Mouse (Mus musculus) neutrophil, adult 5-6 weeks (primary cell): ENCODE data around the gene Ppargc1a. TPM values are rescaled to one million over a fixed set of nuclear protein-coding genes. Genes with fewer than 3 reads are reported as not detected.
A peak's percentile ranks its signal among the peaks of the same experiment; 100 is the strongest.

Experiments
- ATAC-seq: fragments of 151-379, 151-347 bp; 2 replicates; pipeline ENCODE4 v1.8.0; 2017; ENCODE audit warnings: mild to moderate bottlenecking, moderate TSS enrichment; ENCODE audit not compliant: insufficient number of reproducible peaks, poor library complexity, low FRiP score, severe bottlenecking; ENCODE audit errors: extremely low read depth
- total RNA-seq: library from RNA; stranded (forward); fragments of 200-1000 nt; gene quantifications from 2 replicates; pipeline ENCODE4 v1.2.3, GENCODE M21; 2017

Ppargc1a gene
- total RNA-seq, 1 experiment from 2014 or later: 2.8 TPM

GRCm38 (mm10) chr5:51557607-51558278, 9.8 kb downstream of the Ppargc1a start:
- no peak for ATAC-seq

GRCm38 (mm10) chr5:51553671-51554070, 13.9 kb downstream of the Ppargc1a start:
- peak; percentile 57; the same call in 1 of the 2 replicates for ATAC-seq

GRCm38 (mm10) chr5:51553251-51553650, 14.3 kb downstream of the Ppargc1a start:
- no peak for ATAC-seq

GRCm38 (mm10) chr5:51552483-51553091, 14.9 kb downstream of the Ppargc1a start:
- ATAC-seq: peak; percentile 76; the same call in 1 of the 2 replicates

- ATAC-seq: no peak
These were observed 15.6 kb downstream of the Ppargc1a start for GRCm38 (mm10) chr5:51551852-51552482.

- no peak for ATAC-seq
These were observed 20.0 kb downstream of the Ppargc1a start for GRCm38 (mm10) chr5:51547442-51548035.

GRCm38 (mm10) chr5:51546817-51547216, 20.7 kb downstream of the Ppargc1a start:
- ATAC-seq: no peak

GRCm38 (mm10) chr5:51545133-51546049, 22.1 kb downstream of the Ppargc1a start:
- no peak for ATAC-seq

GRCm38 (mm10) chr5:51544141-51544735, 23.3 kb downstream of the Ppargc1a start:
- ATAC-seq: no peak

- no peak for ATAC-seq
These were observed 26.0 kb downstream of the Ppargc1a start for GRCm38 (mm10) chr5:51541557-51541956.

GRCm38 (mm10) chr5:51540816-51541215, 26.7 kb downstream of the Ppargc1a start:
- no peak for ATAC-seq

GRCm38 (mm10) chr5:51539563-51539962, 28.0 kb downstream of the Ppargc1a start:
- no peak for ATAC-seq

- no peak for ATAC-seq
These were observed 29.2 kb downstream of the Ppargc1a start for GRCm38 (mm10) chr5:51538319-51538718.

- ATAC-seq: no peak
These were observed 29.9 kb downstream of the Ppargc1a start for GRCm38 (mm10) chr5:51537646-51538030.

GRCm38 (mm10) chr5:51537009-51537645, 30.4 kb downstream of the Ppargc1a start:
- no peak for ATAC-seq

- no peak for ATAC-seq
These were observed 33.1 kb downstream of the Ppargc1a start for GRCm38 (mm10) chr5:51534456-51534855.

GRCm38 (mm10) chr5:51531286-51531685, 36.2 kb downstream of the Ppargc1a start:
- no peak for ATAC-seq

- no peak for ATAC-seq
These were observed 38.1 kb downstream of the Ppargc1a start for GRCm38 (mm10) chr5:51529444-51529843.
